Mouse (Mus musculus): ENCODE measurements at regions not wholly inside any gene's neighbourhood (a gene's known extent, or its start where the extent isn't known, plus 50 kb on each side); places are given as distances from the start of the nearest gene placed in this dataset.

GRCm38 (mm10) chr5:133453349-133454049 is 646.0 kb upstream of the Castor2 start:
- TF ChIP-seq MXI1 (IDR thresholded peaks at IDR 0.05; ENCODE audit: low read depth, low read length) = no peak
- TF ChIP-seq CHD2 (IDR thresholded peaks at IDR 0.05; ENCODE audit: low read length) = no peak
- TF ChIP-seq CTCF (conservative IDR thresholded peaks at IDR 0.05 in 1 of 2, IDR thresholded peaks at IDR 0.05 in 1 of 2; ENCODE audit: low read depth in 2 of 2, low read length in 2 of 2) = no peak
- TF ChIP-seq TBP (conservative IDR thresholded peaks at IDR 0.05; ENCODE audit: low read depth, low read length) = no peak
- no peak for TF ChIP-seq SIN3A (IDR thresholded peaks at IDR 0.05; ENCODE audit: low read length)

Data from CH12.LX (cell line).